Mouse (Mus musculus) thymus, adult 2 months (tissue): ENCODE measurements at regions not wholly inside any gene's neighbourhood (a gene's known extent, or its start where the extent isn't known, plus 50 kb on each side); places are given as distances from the start of the nearest gene placed in this dataset.

Experiments
- CTCF ChIP-seq: fragments of 200-500 bp; IDR thresholded peaks from 2 replicates; pipeline ENCODE4 v1.5.1; 2012; ENCODE audit warnings: mild to moderate bottlenecking, control low read depth, low read length, moderate library complexity, borderline replicate concordance; ENCODE audit not compliant: control insufficient read depth, poor library complexity, insufficient read depth; ENCODE audit errors: extremely low read depth
- POLR2A ChIP-seq: fragments of 200-500 bp; IDR thresholded peaks from 2 replicates; pipeline ENCODE4 v1.6.1; 2012; ENCODE audit warnings: mild to moderate bottlenecking, low read length, control low read depth, moderate library complexity; ENCODE audit not compliant: control insufficient read depth, poor library complexity, insufficient read depth; ENCODE audit errors: extremely low read depth

DNA sequence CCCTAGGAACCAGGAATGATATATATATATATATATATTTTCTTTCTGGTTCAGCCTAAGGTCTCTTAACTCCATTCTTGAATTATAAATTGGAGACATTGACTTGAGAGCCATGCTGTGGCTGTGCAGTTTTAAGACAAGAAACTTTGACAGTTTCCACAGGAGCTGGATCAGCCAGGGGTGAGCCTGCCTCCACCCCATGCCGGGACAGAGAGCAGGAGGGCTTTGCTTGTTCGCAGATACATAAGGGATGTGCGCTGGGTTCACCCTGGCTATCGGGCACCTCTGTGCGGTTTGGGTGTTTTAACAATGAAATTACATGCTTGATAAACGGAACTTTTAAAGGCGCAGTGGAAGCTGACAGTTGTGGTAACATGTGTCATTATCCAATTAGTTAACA lies 73.9 kb downstream of the Tex29 start:
- no peak for TF ChIP-seq CTCF
- TF ChIP-seq POLR2A, result no peak
